Mouse (Mus musculus) layer of hippocampus, postnatal 25 days (tissue): ENCODE results near the gene 4933434E20Rik. TPM values are rescaled to one million over a fixed set of nuclear protein-coding genes. Genes with fewer than 3 reads are reported as not detected.

ENCODE experiments used
- DNase-seq, 2 experiments: peaks; one replicate each; pipeline ENCODE4 v3.0.0; 2022; ENCODE audit warnings: mixed read lengths in 2 of 2, low spot score in 1 of 2; ENCODE audit errors: extremely low spot score in 1 of 2
- total RNA-seq, 2 experiments: library from RNA; stranded (reverse); gene quantifications; 2 replicates each; pipeline ENCODE4 v1.2.3; 2021

The 4933434E20Rik gene
- total RNA-seq: 10 to 100 TPM; 88.7 to 91.7 TPM

DNA sequence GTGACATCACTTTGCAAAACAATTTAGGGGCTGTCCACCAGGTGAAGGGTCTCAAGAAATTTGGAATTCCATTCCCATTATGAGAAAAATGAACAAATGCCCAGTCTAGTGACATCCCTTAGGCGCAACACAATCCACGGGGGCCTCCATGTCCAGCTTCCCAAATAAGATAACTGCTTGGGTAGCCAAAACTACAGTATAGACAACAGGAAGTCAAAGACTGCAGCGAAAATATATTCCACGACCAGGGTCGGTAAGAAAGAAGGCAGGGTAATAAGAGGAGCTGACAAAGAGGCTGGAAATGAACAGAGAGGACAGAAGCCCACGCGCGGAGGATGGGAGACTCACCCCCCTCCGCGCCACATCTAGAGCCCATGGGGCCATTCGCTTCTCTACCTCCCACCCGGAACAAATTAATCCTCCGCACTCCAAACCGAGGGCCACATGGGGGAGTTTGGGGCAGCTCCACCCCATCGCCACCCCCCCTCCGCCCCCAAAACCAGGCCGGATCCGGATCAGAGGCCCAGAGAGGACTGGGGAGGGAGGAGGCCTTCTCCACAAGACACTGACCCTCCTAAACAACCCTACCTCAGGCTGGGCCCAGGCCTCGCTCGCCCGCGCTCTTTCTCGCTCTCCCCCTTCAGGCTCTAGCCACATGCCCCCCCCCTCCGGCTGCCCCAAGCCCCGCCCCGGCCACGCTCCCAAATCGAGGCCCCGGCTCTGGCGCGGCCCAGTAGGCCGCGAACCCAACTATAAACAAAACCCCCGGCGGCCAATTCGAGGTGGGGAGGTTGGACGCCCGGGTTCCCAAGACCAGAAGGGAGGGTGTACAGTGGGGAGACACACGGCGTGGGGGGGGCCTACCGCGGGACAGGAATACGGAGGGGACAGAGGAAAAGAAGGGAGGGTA is at the start of gene 4933434E20Rik:
TSS of gene 4933434E20Rik (plus strand) at position 196 of the 910 bp plus-strand sequence.
- peak; percentile 49 to 55 for DNase-seq

DNA sequence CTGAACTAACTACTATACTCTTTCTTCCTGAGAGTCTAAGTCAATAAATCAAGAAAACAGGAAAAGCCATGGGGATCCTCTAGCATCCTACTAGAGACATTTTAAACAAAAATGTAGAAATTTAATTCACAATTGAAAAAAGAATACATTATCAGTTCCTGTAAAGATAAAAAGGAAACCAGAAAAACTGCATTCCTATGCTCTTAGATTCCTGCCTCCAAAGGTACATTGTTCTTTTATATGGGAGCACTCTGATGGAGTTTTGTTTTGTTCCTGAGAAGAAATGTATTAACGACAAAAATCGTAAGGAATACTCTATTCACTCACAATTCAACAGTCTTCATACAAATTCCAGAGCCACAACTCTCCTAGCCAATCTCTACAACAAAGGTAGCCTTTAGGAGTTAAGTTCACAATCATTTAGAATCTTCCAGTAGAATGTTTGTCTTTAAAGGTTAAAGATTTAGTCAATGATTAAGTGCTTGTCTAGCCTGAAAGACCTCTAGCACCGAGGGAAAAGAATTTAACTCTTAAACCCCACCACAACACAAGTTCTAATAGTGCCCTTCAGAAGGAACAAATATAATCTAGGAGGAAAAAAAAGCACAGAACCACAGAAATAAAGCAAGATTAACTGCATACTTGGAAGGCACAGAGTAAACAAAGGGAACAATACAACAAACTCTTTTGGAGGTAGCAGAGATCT is 47.2 kb upstream of the 4933434E20Rik start:
- no peak for DNase-seq

DNA sequence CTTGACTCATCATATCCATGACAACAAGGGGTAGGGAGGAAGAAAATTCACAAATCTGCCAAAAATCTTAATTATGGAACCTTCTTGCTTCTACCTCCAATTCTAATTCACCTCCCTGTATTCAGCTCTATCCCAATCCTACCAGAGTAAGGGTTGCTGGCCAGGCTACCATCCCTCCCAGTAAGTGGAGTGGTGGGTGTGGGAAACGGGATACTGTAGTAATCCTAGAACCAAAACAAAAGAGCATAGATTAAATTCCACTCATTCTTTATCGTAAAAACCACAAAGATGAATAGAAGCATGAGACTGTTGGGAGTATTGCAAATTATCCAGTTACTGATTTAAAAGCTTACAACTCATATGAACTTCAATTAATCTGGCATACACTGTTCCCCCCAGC is 41.1 kb upstream of the 4933434E20Rik start:
- DNase-seq: no peak

DNA sequence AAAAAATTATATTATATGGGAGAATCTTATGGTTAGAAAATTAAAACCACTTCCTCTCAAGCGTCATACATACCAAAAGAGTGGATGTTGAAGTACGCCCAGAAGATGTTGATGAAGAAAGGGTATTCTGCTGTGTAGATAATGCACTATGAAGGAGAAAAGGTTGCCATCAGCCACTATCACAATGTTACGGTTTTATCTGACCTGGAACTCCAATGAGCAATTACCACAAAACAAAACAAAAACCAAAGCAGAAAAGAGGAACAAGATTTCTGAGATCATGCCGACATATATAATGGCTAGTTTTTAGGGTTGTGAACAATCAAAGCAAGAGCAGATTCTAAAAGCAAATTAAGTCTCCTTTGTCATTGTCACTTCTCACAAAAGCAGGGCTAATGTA is 34.8 kb upstream of the 4933434E20Rik start:
- DNase-seq: no peak

DNA sequence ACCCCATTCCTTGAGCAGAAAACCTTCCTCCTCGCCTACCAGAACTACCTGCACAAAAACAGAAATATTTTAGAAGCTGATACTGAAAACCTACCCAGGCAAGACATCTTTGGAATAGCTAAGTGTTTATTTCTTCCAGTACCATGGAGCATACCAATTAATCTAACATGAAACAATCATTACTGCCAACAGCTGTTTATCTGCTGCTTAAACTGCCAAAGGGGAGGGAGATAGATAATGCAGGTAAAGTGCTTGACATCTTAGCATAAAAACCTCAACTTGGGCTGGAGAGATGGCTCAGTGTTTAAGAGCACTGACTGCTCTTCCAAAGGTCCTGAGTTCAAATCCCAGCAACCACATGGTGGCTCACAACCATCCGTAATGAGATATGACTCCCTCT is 16.8 kb upstream of the 4933434E20Rik start:
- no peak for DNase-seq

DNA sequence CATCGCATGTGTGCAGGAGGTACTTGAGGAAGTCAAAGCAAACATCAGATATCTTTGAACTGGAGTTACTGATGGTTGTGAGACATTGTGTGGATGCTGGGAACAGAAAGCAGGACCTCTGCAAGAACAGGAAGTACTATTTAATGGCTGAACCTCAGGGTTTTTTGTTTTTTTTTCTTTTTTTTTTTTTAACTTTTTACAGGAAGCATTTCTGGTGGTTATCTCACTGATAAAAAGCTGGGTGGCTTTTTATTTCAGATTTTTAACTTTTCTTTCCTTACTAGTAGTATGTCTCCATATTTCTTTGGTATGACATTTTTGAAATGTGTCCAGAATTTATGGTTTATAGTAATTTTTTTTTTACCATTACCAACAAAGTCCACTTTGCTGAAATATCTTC is 15.2 kb upstream of the 4933434E20Rik start:
- no peak for DNase-seq

DNA sequence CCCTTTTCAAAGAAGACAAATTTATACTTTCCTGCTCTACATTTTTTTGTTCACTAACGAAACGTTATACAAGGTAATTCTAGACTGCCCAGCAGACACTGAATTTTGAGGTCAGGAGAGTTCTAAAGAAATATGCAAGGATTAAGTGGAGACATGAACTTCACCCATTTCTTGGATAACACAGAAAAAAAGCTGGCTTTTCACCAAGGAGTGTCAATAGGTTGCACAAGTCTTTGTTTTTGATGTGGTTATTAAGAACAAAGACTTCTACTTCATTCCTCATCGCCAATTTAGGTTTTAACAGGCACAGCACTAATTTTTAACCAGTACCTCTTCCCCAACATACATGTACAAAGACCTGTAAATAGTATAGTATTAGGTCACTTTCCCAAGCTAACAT is 1.7 kb upstream of the 4933434E20Rik start:
- DNase-seq: no peak

DNA sequence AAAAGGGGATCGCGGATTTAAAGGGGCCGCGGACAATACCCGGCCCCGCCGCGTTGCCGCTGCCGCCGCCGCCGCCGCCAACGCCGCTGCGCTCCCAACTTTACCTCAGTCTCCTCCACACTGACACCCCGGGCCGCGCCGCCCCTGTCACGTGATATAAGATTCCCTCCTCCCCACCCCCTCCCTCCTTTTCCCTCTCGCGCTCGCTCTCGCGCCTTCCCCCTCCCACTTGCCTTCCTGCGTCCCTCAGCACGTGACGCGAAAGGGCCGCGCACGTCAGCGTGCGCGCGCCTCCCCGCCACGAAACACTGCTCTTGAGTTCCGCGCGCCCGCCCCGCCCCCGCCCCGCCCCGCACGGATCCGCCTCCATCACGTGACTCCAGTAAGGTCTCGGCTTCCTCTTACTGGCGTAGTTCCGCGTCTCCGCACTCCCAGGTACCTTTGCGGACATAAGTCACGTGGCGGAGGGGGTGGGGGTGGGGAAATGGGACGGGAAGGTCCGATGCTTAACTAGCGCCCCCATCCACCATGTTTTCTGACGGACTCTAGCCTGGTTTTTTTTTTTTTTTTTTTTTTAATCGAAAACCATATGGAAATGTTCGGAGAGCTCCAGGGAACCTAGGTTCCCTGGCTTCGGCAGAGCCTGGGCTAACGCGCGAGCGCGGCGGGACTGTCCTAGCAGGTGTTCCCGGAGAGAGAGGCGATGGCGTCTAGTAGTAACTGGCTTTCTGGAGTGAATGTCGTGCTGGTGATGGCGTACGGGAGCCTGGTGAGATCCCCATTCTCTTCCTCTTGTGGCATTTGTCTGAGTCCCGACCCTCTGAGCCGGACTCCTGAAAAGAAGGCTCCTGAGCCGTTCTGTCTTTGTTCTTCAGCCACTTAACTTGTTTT is 1.2 kb downstream of the 4933434E20Rik start, which contains the start of gene Ubap2l:
TSS of gene Ubap2l (minus strand) at position 278 of the 891 bp plus-strand sequence.
- DNase-seq: peak; percentile 81 to 83

DNA sequence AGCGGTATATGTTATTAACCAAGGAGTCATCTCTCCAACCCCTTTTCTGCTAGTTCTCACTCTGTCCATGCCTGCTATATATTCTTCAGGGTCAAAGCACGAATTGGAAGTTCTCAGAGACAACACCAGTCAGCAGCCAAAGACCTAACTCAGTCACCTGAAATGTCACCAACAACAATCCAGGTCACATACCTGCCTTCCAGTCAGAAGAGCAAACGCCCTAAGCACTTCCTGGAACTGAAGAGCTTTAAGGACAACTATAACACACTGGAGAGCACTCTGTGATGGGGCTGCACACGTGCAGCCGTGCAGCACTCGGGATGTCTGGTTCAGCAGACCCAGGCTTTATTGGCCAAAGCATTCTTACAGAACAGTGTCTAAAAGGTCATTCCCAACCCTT is 10.1 kb downstream of the 4933434E20Rik start:
- DNase-seq: no peak

DNA sequence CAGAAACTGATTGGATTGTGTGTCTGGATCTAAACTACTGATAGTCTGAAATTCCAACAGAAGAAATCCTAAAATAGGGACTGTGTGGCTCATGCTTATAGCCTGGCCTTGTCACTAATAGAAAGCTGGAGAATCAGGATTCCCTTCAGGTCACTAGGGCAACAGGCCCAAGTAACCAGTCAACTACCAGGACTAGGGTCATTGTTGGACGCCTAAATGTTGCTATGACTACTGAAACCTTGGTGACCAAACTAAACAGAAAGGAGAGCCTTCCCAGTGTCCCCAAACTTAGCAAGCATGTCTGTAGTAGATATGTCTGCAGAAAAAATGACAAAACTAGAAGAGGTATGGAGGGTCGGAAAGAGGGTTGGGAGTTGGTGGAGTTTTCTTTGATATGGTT is 11.1 kb downstream of the 4933434E20Rik start:
- no peak for DNase-seq

DNA sequence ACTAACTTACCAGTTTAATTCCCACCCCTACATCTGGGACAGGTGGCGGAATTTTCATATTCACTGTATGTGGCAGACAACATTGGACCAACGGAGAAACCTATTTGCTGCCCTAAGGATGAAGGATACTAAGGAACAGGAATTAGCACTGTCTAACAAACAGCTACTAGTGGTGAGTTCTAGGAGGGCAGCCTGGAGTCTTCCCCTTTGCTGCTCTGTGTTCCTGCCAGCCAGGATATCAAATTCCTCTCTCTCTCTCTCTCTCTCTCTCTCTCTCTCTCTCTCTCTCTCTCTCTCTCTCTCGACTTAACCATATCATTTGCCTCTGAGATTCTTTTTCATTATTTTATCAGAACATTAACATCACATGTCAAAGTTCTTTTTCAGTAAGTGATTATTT is 12.9 kb downstream of the 4933434E20Rik start:
- DNase-seq: no peak

DNA sequence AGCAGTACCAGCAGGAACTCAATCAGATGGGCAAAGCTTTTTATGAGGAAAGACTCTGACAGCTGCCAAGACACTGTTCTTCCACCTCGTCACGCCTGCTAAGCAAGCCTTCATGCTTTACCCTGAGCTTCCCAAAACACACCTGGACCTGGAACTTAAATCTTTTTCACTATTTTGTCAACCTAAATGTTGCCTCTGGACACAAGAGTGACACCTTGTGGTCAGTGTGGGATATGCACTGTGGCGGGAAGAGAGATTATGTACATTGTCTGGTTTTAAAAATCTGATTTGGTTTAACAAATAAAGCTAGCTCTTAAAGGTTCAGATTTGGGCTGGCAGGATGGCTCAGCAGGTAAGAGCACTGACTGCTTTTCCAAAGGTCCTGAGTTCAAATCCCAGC is 14.1 kb downstream of the 4933434E20Rik start:
- peak in 1 of 2 experiments; percentile 54 for DNase-seq

DNA sequence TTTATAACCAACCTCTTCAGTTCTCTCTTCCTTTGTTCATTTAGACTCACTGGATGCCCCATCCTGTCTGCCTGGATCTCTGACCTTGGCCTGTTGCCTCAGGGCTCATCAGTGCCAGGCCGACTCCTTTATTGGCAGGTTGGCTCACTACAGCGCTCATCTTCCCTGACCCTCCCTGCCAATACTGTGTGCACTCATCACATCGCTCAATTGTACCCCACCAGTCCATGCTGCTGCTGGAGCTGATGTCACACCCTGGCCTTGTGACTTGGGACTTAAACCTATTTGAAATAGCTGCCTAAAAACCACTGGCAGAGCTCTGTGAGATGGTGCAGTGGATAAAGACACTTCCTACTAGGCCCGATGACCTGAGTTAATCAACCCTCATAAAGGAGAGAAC is 16.4 kb downstream of the 4933434E20Rik start:
- no peak for DNase-seq

DNA sequence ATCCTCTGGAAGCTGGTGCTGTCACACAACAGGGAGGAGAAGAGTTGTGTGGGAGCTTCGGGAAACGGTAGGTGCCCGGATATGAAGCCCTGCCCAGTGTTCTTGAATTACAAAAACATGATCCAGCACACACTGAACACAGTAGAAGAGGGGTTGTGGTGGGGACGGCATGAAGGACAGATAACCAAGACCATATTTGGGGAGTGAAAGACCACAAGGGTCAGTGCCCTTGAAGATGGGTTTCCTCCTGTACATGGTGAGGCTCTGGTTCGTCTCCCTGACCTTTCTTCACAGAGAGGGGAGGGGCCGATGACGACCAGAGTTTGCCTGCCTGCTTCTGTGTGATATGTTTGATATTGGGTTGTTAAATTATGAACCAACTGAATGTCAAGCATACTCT is 18.3 kb downstream of the 4933434E20Rik start:
- no peak for DNase-seq

DNA sequence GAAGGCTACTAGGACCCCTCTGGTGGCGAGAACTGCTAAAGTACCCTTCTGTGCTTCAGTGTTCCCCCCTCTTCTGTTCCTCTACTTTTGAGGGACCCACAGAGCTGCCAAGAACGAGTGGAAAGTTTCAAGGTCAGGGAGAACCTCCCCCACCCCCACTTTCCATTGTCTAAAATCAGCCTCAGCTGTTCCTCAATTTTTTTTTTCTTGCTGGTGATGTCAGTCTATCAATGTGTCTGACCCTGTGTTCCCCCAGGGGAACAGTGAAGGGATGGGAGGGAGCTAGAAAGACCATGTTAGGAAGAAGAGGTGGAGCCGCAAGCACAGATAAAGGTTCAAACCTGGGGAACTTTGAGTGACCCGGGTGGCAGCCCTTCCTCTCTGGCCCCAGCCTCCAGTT is 20.9 kb downstream of the 4933434E20Rik start, which contains the start of gene Tpm3:
TSS of gene Tpm3 (plus strand) at position 356 of the 400 bp plus-strand sequence.
- DNase-seq: no peak

DNA sequence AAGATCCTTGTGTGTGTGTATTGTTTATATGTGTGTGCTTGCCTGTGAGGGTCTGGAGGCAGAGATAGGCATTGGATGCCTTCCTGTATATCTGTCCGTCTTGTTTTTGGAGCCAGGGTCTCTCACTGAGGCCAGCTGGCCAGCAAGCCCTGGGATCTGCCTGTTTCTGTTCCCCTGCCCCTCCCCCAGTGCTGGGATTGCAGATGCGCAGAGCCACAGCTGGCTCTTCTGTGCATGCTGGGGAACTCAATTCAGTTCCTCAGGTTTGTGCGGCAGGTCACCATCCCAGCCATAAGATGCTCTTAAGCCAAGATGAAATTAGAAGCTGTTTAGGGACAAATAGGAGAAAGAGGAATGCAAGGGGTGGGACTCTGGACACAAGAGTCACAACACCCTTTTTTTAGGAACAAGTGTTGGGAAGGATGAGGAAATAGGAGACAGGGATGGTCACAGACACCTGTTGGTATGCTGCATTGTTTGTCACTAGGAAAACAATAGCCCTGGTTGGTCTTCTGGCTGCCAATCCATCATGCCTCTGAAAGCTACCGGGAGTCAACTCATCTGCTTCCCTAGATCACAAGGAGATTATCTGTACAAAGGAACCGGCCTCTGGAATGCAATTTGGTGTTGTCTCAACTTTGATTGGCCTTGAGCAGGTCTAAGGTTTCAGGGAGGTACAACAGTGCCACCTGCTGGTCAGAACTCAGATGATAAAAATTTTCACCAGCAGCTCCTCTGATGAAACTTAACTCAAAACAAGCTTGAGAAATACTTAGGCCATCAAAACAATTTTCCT is 25.7 kb downstream of the 4933434E20Rik start:
- peak; percentile 70 to 91 for DNase-seq

DNA sequence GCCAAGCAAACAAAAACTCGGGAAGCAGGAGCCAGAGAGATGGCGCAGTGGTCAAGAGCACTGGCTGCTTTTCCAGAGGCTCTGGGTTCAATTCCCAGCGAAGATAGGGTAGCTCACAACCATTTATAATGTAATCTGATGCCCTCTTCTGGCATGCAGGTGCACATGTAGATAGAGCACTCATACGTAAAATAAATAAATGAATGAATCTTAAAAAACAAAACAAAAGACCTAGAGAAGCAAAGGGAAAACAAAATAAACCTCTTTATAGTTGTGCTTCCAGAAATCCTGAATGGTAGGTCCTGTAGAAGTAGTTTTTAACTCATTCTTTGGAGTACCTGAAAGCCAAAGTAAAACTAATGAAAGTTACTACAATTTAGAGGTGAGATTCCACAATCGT is 26.8 kb downstream of the 4933434E20Rik start:
- DNase-seq: no peak

DNA sequence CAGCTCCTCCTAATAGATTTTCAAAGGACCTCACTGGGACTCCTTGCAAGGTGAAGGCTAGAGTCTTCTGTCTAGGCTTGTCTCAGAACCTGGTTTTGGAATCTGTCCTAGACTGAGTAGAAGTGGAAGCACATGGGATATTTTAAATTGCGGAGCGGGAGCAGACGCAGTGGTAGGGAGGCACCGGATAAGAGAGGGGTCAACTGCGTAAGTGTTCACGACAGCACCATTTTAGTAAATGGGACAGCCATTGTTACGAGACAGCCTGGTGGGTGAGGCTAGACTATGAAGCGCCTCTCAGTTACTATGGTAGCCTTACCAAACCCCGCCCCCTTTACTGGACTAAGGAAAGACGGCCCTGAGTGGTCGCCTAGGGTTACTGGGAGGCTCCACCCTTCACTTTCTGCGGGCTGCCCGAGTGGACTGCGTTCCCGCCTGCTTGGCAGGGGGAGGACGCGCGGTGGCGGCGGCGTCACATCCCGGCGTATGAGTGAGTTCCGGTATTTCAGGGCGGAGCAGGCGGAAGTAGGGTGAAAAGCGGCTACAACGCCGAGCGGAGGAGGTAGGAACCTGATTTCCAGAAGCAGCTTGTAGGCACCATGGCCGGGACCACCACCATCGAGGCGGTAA is 27.8 kb downstream of the 4933434E20Rik start:
- peak; percentile 78 to 79 for DNase-seq
